Mouse (Mus musculus) erythroid progenitor cell, adult 5-6 weeks (primary cell): ENCODE data around the gene Gm10283. TPM values are rescaled to one million over a fixed set of nuclear protein-coding genes. Genes with fewer than 3 reads are reported as not detected.
"Not testable (repeated sequence)": the region's sequence is repeated elsewhere in the genome, so short reads cannot be mapped to it uniquely, and the experiment has no call there.

Experiments
- ATAC-seq: replicated peaks from 2 replicates; pipeline ENCODE4 v1.8.0; 2016; ENCODE audit warnings: moderate number of reproducible peaks, mild to moderate bottlenecking, moderate TSS enrichment, inconsistent platforms; ENCODE audit not compliant: poor library complexity, low FRiP score, severe bottlenecking
- total RNA-seq, 2 experiments: library from RNA; stranded (forward) in 1 of 2; stranded (reverse) in 1 of 2; fragments of 150-400 nt in 1 of 2; fragments of 186-747, 209-891 nt in 1 of 2; gene quantifications; 2 replicates each; pipeline versions ENCODE4 v1.2.3 to v1.2.4; 2015 to 2017; ENCODE audit warnings: low replicate concordance in 2 of 2

Gene Gm10283
- total RNA-seq (2015; ENCODE audit: low replicate concordance) = not detected in 2 replicates
- total RNA-seq (2017; ENCODE audit: low replicate concordance) = not detected in 2 replicates

DNA sequence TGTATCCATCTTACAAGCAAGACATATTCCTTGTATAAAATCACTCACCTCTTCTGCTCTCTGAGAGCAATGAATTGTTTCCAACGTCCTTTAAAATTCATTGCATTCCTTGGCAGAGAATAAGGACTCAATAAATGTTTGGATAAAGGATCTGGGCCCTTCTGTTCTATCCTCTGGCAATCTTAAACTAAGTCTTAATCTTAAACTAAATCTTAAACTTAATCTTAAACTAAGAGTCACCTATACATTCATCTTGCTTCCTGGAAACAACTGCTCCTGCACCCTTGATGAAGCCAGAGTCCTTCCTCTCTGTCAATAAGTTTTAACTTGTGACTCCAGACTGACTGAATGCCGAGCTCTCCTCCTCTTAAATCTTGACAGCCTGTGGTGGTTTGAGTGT, at the start of gene Gm10283:
TSS of gene Gm10283 (minus strand) at position 101 of the 400 bp plus-strand sequence.
- no peak for ATAC-seq

DNA sequence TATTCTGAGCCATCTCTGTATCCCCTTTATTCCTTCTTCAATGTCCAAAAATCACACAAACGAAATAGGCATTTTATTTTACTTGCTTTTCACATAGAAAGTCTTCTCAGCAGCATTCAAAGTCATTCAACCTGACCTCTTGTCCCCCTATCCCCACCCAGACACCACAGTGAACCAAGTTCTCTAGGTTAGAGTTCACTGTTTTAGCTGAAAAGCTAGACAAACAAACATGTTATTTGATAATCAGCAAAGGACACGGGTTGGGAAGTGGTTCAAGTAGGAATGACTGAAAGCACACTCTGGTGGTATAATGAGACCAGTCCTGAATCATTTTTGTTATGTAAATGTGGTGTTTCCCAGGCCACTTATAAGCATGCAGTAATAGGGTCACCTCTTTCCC, 31.9 kb upstream of the Gm10283 start:
- ATAC-seq = no peak

- ATAC-seq = no peak
Measured at GRCm38 (mm10) chr8:60518286-60518685, 15.3 kb upstream of the Gm10283 start.

GRCm38 (mm10) chr8:60505653-60506521, 2.9 kb upstream of the Gm10283 start, which contains the start of gene Aadat:
Aadat (plus strand) TSS chr8:60505932.
- ATAC-seq = no peak

DNA sequence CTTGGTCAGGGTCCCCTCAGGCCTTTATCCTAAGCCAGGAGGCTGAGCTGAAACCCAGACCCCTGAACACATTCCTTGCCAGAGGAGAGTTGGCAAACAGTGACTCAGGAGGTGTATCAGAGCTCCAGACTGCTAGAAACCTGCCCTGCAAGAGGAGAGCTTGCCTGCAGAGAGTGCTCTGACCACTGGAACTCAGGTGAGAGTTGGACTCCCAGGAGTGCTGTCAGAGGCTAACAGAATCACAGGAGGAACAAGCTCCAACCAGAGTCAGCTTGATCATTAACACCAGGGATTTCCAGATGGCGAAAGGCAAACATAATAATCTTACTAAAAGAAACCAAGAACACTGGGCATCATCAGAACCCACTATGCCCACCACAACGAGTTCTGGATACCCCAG, 8.0 kb downstream of the Gm10283 start:
- ATAC-seq = not testable (repeated sequence)

DNA sequence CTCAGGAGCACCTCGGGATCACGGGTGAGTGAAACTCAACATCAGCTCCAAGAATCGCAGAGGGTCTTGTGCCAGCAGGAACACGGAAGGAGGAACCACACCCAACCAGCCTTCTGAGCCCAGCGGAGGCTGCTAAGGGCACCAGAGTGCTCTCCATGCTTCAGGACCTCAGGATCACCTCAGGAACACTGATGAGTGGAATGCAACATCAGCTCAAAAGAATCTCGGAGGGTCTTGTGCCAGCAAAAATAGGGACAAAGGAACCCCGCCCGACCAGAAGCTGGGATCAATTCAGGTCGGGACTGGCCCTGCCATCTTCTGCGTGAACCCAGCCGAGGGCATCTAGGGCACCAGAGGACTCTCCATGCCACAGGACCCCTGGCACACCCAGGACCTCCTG, 8.4 kb downstream of the Gm10283 start:
- ATAC-seq = no peak

GRCm38 (mm10) chr8:60492471-60492870, 10.5 kb downstream of the Gm10283 start:
- no peak for ATAC-seq

DNA sequence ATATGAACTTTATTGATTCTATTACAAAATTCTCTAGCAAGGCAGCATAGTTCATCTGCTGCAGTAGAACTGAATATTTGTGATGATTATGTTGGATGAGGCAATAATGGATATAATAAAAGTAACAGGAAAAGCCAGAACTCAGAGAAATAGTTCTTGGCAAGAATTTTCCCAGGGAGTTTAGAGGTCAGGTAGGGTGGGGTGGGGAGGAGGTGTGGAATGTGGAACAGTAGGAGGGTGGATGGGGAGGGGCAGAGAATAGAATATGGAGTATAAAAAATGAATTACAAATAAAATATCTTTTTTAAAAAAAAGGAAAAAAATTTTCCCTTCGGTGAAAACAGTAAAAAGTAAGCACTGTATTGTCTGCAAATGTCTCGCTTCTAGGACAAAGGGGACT, 11.1 kb downstream of the Gm10283 start:
- ATAC-seq = no peak

- no peak for ATAC-seq
Measured at GRCm38 (mm10) chr8:60490147-60490546, 12.9 kb downstream of the Gm10283 start.

- no peak for ATAC-seq
Measured at GRCm38 (mm10) chr8:60466686-60467335, 36.2 kb downstream of the Gm10283 start.

DNA sequence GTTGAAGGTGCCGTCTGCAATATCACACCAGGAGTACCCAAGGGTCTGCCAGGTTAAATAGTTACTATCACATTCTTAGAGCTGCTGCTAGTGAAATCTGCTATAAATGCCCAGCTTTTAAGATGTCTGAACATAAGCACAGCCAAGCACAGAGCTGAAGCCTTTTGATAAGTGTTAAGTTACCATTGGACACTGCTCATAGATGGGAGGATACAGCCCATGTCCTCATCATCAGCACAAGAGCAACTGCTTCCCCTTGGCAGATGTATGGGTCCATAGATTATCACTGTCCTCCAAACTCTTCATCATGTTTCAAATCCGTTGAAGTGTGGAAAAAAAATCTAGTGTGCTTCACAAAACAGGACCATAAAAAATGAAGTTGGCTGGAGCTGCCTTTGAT, 53.7 kb downstream of the Gm10283 start:
- ATAC-seq = no peak

DNA sequence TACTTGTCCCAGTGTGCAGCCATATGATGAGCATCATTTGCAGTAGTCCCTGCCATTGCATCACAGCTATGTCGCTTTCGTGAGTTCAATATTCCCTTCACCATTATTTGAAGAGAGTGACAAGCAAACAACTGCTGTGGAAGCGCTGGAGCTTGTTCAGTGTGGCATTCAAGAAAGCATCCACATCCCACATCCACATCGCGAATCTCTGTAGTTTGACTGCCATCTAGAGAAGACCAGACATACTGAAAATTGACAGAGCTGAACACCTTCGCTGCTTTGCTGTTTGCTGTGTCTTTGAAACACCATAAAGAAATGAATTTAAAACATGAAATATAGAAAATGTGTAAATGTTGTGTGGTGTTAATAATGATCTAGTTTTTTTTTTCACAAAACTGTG, 58.0 kb downstream of the Gm10283 start:
- no peak for ATAC-seq

DNA sequence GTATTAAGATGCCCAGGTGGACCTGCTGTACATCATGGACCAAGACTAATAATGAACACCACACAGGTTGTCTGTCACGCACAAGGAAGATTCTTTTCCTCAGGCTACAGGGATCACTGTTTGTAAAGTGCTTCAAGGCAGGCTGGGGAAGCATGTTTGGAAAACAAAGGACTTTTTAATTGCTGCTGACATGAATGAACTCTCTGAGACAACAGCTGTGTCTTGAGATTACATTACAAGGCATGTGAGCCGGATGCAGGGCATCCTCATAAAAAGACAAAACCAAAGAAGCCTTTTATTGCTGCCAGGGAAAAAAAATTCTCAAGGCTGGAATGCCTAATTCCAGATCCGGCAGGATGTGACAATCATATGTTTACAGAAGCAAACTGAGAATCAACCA, 64.4 kb downstream of the Gm10283 start:
- no peak for ATAC-seq

- no peak for ATAC-seq
Measured at GRCm38 (mm10) chr8:60436872-60437271, 66.1 kb downstream of the Gm10283 start.

DNA sequence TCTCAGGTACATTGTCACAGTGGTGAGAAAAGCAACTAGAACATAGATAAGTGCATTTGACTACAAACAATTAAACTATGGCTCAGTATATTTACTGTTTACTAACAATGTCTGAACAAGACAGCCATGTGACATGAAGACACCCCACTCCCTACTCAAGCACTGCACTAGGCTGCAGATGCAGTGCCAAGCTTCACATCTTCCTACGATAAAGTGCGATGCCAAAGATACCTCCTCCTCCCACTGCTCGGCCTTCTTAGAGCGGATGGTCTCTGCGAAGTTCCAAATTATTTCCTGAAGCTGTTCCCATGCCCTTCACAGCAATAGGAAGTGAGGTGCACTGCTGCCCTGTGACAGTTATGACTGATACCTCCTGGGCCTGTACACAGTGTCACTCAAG, 70.3 kb downstream of the Gm10283 start:
- no peak for ATAC-seq

GRCm38 (mm10) chr8:60406358-60406757, 96.6 kb downstream of the Gm10283 start:
- ATAC-seq = no peak

GRCm38 (mm10) chr8:60404994-60405548, 97.9 kb downstream of the Gm10283 start:
- ATAC-seq = no peak

- ATAC-seq = no peak
Measured at GRCm38 (mm10) chr8:60393675-60394074, 109.3 kb downstream of the Gm10283 start.

- ATAC-seq = no peak
Measured at GRCm38 (mm10) chr8:60386589-60386988, 116.4 kb downstream of the Gm10283 start.
